Mouse (Mus musculus) lung, embryonic 14.5 days (tissue): Measurements from ENCODE around the gene Cdkn2c. TPM values are rescaled to one million over a fixed set of nuclear protein-coding genes. Genes with fewer than 3 reads are reported as not detected.
"Not testable (repeated sequence)": the region's sequence is repeated elsewhere in the genome, so short reads cannot be mapped to it uniquely, and the experiment has no call there.

Source experiments
- ATAC-seq: fragments of 200-750 bp; cut with Nextera tagmentation; 2 replicates; pipeline ENCODE4 v1.8.0; 2017; ENCODE audit warnings: mild to moderate bottlenecking, moderate TSS enrichment, moderate library complexity; ENCODE audit not compliant: insufficient read depth
- DNase-seq: peaks from one replicate; pipeline ENCODE4 v3.0.0-alpha.2; 2015
- H3K27ac ChIP-seq: fragments of 300-500 bp; sonication (generic); 2 replicates; pipeline ENCODE4 v1.5.1; 2014; ENCODE audit warnings: low read depth, mild to moderate bottlenecking, moderate library complexity
- H3K27me3 ChIP-seq: fragments of 300-500 bp; sonication (generic); 2 replicates; pipeline ENCODE4 v1.6.1; 2014; ENCODE audit warnings: low read length, control low read depth; ENCODE audit not compliant: insufficient read depth
- H3K36me3 ChIP-seq: fragments of 300-500 bp; sonication (generic); 2 replicates; pipeline ENCODE4 v1.6.1; 2014; ENCODE audit warnings: control low read depth; ENCODE audit not compliant: insufficient read depth
- H3K4me1 ChIP-seq: fragments of 300-500 bp; sonication (generic); 2 replicates; pipeline ENCODE4 v1.6.1; 2014; ENCODE audit warnings: antibody characterized with exemption, control low read depth; ENCODE audit not compliant: insufficient read depth
- H3K4me2 ChIP-seq: fragments of 300-500 bp; sonication (generic); 2 replicates; pipeline ENCODE4 v1.6.1; 2014; ENCODE audit warnings: mild to moderate bottlenecking
- H3K4me3 ChIP-seq: fragments of 300-500 bp; sonication (generic); 2 replicates; pipeline ENCODE4 v1.5.1; 2014; ENCODE audit warnings: low read depth, low read length
- H3K9ac ChIP-seq: fragments of 300-500 bp; sonication (generic); 2 replicates; pipeline ENCODE4 v1.6.1; 2014
- H3K9me3 ChIP-seq: fragments of 300-500 bp; sonication (generic); 2 replicates; pipeline ENCODE4 v1.6.1; 2016; ENCODE audit warnings: low read depth, low read length, control low read depth
- CTCF ChIP-seq: IDR thresholded peaks from 2 replicates; pipeline ENCODE4 v1.5.1; 2016; ENCODE audit warnings: antibody characterized with exemption, low read depth
- WGBS: fragments of 180-500 bp; shearing (Covaris S2); extraction: QIAGEN DNeasy Blood & Tissue Kit; methylation state at CpG from one replicate; pipeline ENCODE4 v1.1.7; 2014; 5-methylcytosine and 5-hydroxymethylcytosine counted together
- polyA plus RNA-seq: library from polyadenylated mRNA; unstranded; fragments of >200 nt; fragmentation: Nextera tagmentation; extraction: Ambion mirVana; gene quantifications from 2 replicates; pipeline ENCODE4 v1.2.1, GENCODE M21; 2014

Cdkn2c gene
- polyA plus RNA-seq: 11.0 and 11.8 TPM in 2 replicates

DNA sequence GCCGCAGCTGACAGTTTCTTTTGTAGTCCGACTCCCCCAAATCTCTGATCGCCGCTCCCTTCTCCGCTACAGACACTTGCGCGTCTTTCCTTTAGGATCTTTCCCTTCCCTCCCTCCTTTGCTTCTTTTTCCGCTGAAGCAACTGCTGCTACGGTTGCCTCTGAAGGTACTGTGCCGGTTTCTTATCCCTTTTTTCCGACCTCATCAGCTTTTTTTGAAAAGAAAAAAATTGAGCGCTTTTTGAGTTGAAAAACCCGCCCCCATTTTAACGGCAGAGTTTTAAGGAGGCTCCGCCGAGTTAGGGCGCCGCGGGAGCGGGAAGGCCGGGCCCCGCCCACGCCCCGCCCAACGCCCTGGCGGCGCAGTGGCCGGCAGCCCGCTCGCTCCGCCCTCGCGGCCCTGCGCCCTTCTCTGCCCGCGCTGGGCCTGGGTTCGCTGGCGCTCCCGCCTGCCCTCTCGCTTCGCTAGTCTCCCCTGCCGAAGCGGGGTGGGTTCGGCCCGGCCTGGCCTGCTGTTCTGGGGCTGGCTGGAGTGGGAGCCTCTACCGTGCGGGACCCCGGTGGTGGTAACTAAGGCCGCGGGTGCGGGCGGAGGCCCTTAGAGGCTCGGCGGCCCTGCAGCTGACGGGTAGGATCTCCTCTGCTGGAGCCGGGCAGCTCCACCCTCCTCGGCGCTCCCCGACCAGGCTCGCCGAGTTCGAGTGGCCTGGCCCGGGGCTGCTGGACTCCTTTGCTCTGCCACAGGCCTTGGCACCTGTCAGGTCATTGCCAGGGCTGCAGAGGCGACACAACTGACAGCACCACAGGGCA, at the start of gene Cdkn2c:
Gene Cdkn2c (minus strand): TSS at position 729 of the 809 bp plus-strand sequence.
- DNase-seq (peak; percentile 96), ATAC-seq (peak; percentile 96)
- H3K27me3 ChIP-seq: peaks cover 22% of the 10 kb centered on the region
- H3K4me3 ChIP-seq: peak within 1 kb of the TSS; percentile 69
- TF ChIP-seq CTCF: no peak
- H3K9ac ChIP-seq: peak within 1 kb of the TSS; percentile 89
- H3K4me2 ChIP-seq: peak within 1 kb of the TSS; percentile 92
- no peaks in the 10 kb centered on the region for H3K9me3 ChIP-seq
- H3K4me1 ChIP-seq: 0 out of 2 replicates have a peak, but pooled peaks cover 3% of the 10 kb centered on the region
- peak within 1 kb of the TSS; percentile 93 for H3K27ac ChIP-seq
- H3K36me3 ChIP-seq: no peaks in the 10 kb centered on the region
- under 1% methylated on average over 64 of the region's 64 CpGs for WGBS

DNA sequence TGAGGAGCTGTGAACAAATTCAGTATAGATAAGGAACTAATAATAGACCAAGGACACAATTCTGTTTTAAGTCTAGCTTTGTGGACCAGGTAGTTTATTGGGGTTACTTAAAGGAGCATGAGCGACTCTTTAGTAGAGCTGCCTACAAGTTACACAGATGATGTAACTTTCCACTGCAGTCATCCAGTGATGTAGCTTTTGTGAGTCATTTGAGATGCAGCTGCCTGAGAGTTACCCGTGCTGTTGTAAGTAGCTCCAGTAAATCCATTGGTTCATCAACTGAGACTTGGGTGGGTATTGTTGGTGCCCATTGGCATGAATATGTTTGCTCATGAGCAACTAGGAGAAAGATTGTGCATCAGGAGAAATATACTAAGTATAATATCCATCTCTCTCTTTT, 38.4 kb upstream of the Cdkn2c start:
- no peak for ATAC-seq
- Histone ChIP-seq H3K4me3 (no peak overlapping the region), H3K4me1 (no peaks in the 10 kb centered on the region), H3K9ac (no peak overlapping the region), H3K27ac (no peak overlapping the region), H3K36me3 (no peaks in the 10 kb centered on the region), H3K9me3 (no peaks in the 10 kb centered on the region), H3K4me2 (no peak overlapping the region), H3K27me3 (no peaks in the 10 kb centered on the region)
- TF ChIP-seq CTCF: no peak
- DNase-seq: no peak
- 85% methylated on average over 2 of the region's 2 CpGs for WGBS

DNA sequence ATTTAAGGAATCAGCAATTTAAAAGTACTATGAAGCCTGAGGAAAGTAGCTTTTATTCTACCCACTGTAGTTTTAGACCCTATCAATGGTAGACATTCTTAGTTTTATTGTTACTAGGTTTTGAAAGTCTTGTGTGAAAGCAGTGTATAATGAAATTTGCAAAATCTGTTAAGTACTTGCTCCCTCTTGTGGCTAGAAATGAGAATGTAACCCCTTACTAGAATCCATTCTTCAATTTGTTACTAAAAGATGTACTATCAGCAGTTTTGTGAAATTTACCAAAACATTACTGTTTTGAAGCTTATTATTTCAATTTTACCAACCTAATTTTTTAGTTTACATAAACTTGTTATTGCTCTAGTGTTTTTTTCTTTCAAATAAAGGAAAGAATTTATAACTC, 36.6 kb upstream of the Cdkn2c start:
- H3K9ac ChIP-seq: no peak overlapping the region
- H3K4me2 ChIP-seq: no peak overlapping the region
- H3K4me1 ChIP-seq: no peaks in the 10 kb centered on the region
- ATAC-seq: no peak
- H3K4me3 ChIP-seq: no peak overlapping the region
- no peak overlapping the region for H3K27ac ChIP-seq
- H3K9me3 ChIP-seq: no peaks in the 10 kb centered on the region
- no peaks in the 10 kb centered on the region for H3K27me3 ChIP-seq
- no peaks in the 10 kb centered on the region for H3K36me3 ChIP-seq
- peak; percentile 90 for DNase-seq
- peak; percentile 64 for TF ChIP-seq CTCF

DNA sequence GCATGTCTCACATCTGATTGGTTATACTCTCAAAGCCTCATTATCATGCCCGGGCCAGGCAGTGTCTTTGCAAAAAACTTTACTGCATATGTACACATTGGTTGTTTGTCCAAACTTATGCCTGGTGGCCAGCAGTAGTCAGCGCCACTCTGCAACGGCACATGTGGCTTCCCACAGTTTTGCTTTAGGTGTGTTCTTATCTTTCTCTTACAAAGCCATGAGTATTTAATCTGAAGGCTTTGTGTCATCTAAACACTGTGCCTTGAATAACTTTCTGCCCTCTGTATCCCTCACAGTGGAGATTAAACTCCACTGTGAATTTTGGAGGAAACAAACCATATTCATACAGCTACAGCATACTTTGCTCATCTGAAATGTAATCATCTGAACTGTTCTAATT, 33.7 kb upstream of the Cdkn2c start:
- H3K27me3 ChIP-seq, H3K4me3 ChIP-seq, H3K9me3 ChIP-seq, H3K9ac ChIP-seq, H3K36me3 ChIP-seq, ATAC-seq, H3K27ac ChIP-seq, H3K4me1 ChIP-seq, H3K4me2 ChIP-seq, DNase-seq: not testable (repeated sequence)
- 86% methylated on average over 3 of the region's 3 CpGs for whole genome bisulfite sequencing

DNA sequence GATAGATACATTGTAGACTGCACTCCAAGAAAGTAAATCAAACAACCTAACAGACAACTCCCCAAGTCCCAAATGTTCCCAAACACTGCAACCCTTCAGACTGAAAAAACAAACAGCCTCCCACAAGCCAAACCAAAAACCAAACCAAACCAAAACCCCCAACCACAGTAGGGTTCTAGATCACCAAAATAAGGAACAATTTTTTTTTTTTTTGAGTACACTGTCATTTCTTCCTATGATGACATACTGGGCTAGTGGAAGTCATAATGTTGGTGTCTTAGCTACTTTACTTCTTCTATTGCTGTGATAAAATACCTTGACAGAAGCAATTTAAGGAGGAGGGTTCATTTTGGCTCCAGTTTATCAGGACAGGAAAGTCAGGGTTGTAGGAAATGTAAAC, 25.7 kb upstream of the Cdkn2c start:
- no peak for DNase-seq
- no peak overlapping the region for H3K9ac ChIP-seq
- no peak overlapping the region for H3K4me3 ChIP-seq
- no peaks in the 10 kb centered on the region for H3K36me3 ChIP-seq
- H3K27ac ChIP-seq: no peak overlapping the region
- H3K4me1 ChIP-seq: no peaks in the 10 kb centered on the region
- no peaks in the 10 kb centered on the region for H3K27me3 ChIP-seq
- TF ChIP-seq CTCF: no peak
- H3K4me2 ChIP-seq: no peak overlapping the region
- ATAC-seq: no peak
- H3K9me3 ChIP-seq: peaks cover 7% of the 10 kb centered on the region; the same call in 1 of the 2 replicates

DNA sequence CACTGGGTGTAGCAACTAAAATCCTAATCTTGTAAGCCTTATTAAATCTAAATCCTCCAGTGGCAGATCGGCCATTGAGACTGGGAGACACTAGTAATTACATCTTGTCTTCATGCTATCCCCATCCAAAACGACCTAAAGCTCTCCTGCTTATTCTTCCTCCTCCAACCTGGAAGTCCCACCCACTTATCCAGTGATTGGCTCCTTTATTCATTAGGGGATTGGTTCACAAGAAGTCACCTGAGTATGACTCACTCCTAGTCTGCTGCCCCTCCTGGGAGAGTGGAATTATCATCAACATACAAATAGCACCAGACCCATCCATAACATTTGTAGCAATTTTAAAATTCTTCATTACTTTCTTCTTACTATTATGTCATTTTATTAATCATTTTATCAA, 16.6 kb upstream of the Cdkn2c start:
- peaks cover 5% of the 10 kb centered on the region; the same call in 1 of the 2 replicates for H3K36me3 ChIP-seq
- no peaks in the 10 kb centered on the region for H3K27me3 ChIP-seq
- no peaks in the 10 kb centered on the region for H3K9me3 ChIP-seq
- H3K4me3 ChIP-seq: no peak overlapping the region
- no peaks in the 10 kb centered on the region for H3K4me1 ChIP-seq
- WGBS: 68% methylated on average over 2 of the region's 2 CpGs
- TF ChIP-seq CTCF: no peak
- no peak overlapping the region for H3K4me2 ChIP-seq
- no peak for DNase-seq
- no peak overlapping the region for H3K9ac ChIP-seq
- H3K27ac ChIP-seq: no peak overlapping the region
- no peak for ATAC-seq

DNA sequence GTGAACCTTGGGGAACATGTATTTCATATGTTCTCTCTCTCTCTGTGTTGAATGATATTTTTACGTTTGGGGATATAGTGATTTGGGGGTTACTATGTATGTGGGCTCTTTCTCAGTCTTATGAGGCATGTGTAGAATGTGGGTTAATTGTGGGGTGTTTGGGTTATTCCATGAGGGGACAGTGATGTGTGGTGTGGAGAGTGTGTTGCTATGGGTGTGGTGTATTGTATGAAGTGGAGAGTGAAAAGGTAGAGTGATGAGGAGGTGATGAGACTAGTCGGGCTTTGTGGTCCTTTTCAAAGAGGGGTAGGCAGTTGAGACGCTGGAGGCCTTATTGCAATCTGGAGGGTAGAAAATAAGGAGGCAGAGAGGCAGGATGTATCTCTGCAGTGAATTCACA, 10.2 kb upstream of the Cdkn2c start:
- Histone ChIP-seq H3K27ac (peak overlapping the region; percentile 96), H3K4me2 (peak overlapping the region; percentile 81), H3K36me3 (no peaks in the 10 kb centered on the region), H3K4me3 (peak overlapping the region; percentile 70), H3K9me3 (no peaks in the 10 kb centered on the region), H3K4me1 (0 out of 2 replicates have a peak, but pooled peaks cover 4% of the 10 kb centered on the region), H3K27me3 (no peaks in the 10 kb centered on the region), H3K9ac (peak overlapping the region; percentile 84)
- DNase-seq: no peak
- TF ChIP-seq CTCF: no peak
- WGBS: 0% methylated on average over 3 of the region's 3 CpGs
- ATAC-seq: 0 out of 2 replicates have a peak, but pooled peaks have one; percentile 1
